Mouse (Mus musculus) embryonic facial prominence, embryonic 10.5 days (tissue): ENCODE measurements at regions not wholly inside any gene's neighbourhood (a gene's known extent, or its start where the extent isn't known, plus 50 kb on each side); places are given as distances from the start of the nearest gene placed in this dataset.

Experiments used
- DNase-seq: peaks from one replicate; pipeline ENCODE4 v3.0.0-alpha.2; 2017; ENCODE audit warnings: low spot score
- H3K27ac ChIP-seq: fragments of 300-500 bp; sonication (generic); replicated peaks from 2 replicates; pipeline ENCODE4 v1.5.1; 2016; ENCODE audit warnings: mild to moderate bottlenecking
- H3K27me3 ChIP-seq: fragments of 300-500 bp; sonication (generic); replicated peaks from 2 replicates; pipeline ENCODE4 v1.6.1; 2016; ENCODE audit warnings: low read depth, mild to moderate bottlenecking; ENCODE audit not compliant: poor library complexity, severe bottlenecking
- H3K36me3 ChIP-seq: fragments of 300-500 bp; sonication (generic); replicated peaks from 2 replicates; pipeline ENCODE4 v1.6.1; 2016; ENCODE audit warnings: mild to moderate bottlenecking, moderate library complexity
- H3K4me1 ChIP-seq: fragments of 300-500 bp; sonication (generic); 2 replicates; pipeline ENCODE4 v1.6.1; 2016
- H3K4me3 ChIP-seq: fragments of 300-500 bp; sonication (generic); 2 replicates; pipeline ENCODE4 v1.5.1; 2016; ENCODE audit warnings: mild to moderate bottlenecking, moderate library complexity
- H3K9me3 ChIP-seq: fragments of 300-500 bp; sonication (generic); 2 replicates; pipeline ENCODE4 v1.6.1; 2016; ENCODE audit warnings: mild to moderate bottlenecking
- WGBS: fragments of 180-500 bp; shearing (Covaris S2); methylation state at CpG from one replicate; pipeline ENCODE4 v1.1.7; 2016; 5-methylcytosine and 5-hydroxymethylcytosine counted together

- Histone ChIP-seq H3K4me1 (no peaks in the 10 kb centered on the region), H3K27ac (no peak overlapping the region), H3K4me3 (no peak overlapping the region), H3K27me3 (no peaks in the 10 kb centered on the region), H3K36me3 (no peaks in the 10 kb centered on the region), H3K9me3 (no peaks in the 10 kb centered on the region)
- WGBS: 79% methylated on average over 8 of the region's 8 CpGs
- DNase-seq: no peak
Measured at GRCm38 (mm10) chr10:91734691-91735090, 553.6 kb upstream of the Tmpo start.

- Histone ChIP-seq H3K4me3 (no peak overlapping the region), H3K27ac (no peak overlapping the region), H3K27me3 (no peaks in the 10 kb centered on the region), H3K4me1 (no peaks in the 10 kb centered on the region), H3K36me3 (no peaks in the 10 kb centered on the region), H3K9me3 (no peaks in the 10 kb centered on the region)
- WGBS: 84% methylated on average over 9 of the region's 9 CpGs
- no peak for DNase-seq
Measured at GRCm38 (mm10) chr10:91732007-91732589, 551.0 kb upstream of the Tmpo start.

- Histone ChIP-seq H3K27ac (no peak overlapping the region), H3K4me1 (no peaks in the 10 kb centered on the region), H3K36me3 (no peaks in the 10 kb centered on the region), H3K27me3 (no peaks in the 10 kb centered on the region), H3K9me3 (no peaks in the 10 kb centered on the region), H3K4me3 (no peak overlapping the region)
- WGBS: 86% methylated on average over 6 of the region's 6 CpGs
- no peak for DNase-seq
Measured at GRCm38 (mm10) chr10:91730062-91730461, 548.9 kb upstream of the Tmpo start.

- Histone ChIP-seq H3K9me3 (no peaks in the 10 kb centered on the region), H3K27ac (no peak overlapping the region), H3K4me3 (no peak overlapping the region), H3K4me1 (no peaks in the 10 kb centered on the region), H3K36me3 (no peaks in the 10 kb centered on the region), H3K27me3 (no peaks in the 10 kb centered on the region)
- DNase-seq: no peak
- WGBS: 91% methylated on average over 9 of the region's 9 CpGs
Measured at GRCm38 (mm10) chr10:91719561-91720371, 538.7 kb upstream of the Tmpo start.

- no peak overlapping the region for H3K4me3 ChIP-seq
- WGBS: 91% methylated on average over 7 of the region's 7 CpGs
- no peaks in the 10 kb centered on the region for H3K27me3 ChIP-seq
- H3K36me3 ChIP-seq: no peaks in the 10 kb centered on the region
- H3K4me1 ChIP-seq: no peaks in the 10 kb centered on the region
- DNase-seq: no peak
- H3K9me3 ChIP-seq: no peaks in the 10 kb centered on the region
- H3K27ac ChIP-seq: no peak overlapping the region
Measured at GRCm38 (mm10) chr10:91716604-91717003, 535.5 kb upstream of the Tmpo start.

- 87% methylated on average over 3 of the region's 3 CpGs for WGBS
- H3K9me3 ChIP-seq: no peaks in the 10 kb centered on the region
- no peak for DNase-seq
- no peaks in the 10 kb centered on the region for H3K27me3 ChIP-seq
- no peaks in the 10 kb centered on the region for H3K36me3 ChIP-seq
- H3K4me1 ChIP-seq: no peaks in the 10 kb centered on the region
- H3K27ac ChIP-seq: no peak overlapping the region
- H3K4me3 ChIP-seq: no peak overlapping the region
Measured at GRCm38 (mm10) chr10:91714648-91715047, 533.5 kb upstream of the Tmpo start.

- H3K9me3 ChIP-seq: no peaks in the 10 kb centered on the region
- no peak overlapping the region for H3K27ac ChIP-seq
- 31% methylated on average over 7 of the region's 7 CpGs for WGBS
- no peak overlapping the region for H3K4me3 ChIP-seq
- no peaks in the 10 kb centered on the region for H3K27me3 ChIP-seq
- H3K36me3 ChIP-seq: no peaks in the 10 kb centered on the region
- no peak for DNase-seq
- H3K4me1 ChIP-seq: no peaks in the 10 kb centered on the region
Measured at GRCm38 (mm10) chr10:91713529-91713928, 532.4 kb upstream of the Tmpo start.

- Histone ChIP-seq H3K36me3 (no peaks in the 10 kb centered on the region), H3K27ac (no peak overlapping the region), H3K9me3 (no peaks in the 10 kb centered on the region), H3K4me1 (no peaks in the 10 kb centered on the region), H3K4me3 (no peak overlapping the region), H3K27me3 (no peaks in the 10 kb centered on the region)
- DNase-seq: no peak
- WGBS: 95% methylated on average over 3 of the region's 3 CpGs
Measured at GRCm38 (mm10) chr10:91706816-91707215, 525.7 kb upstream of the Tmpo start.

GRCm38 (mm10) chr10:91704751-91705150, 523.6 kb upstream of the Tmpo start:
- Histone ChIP-seq H3K36me3 (no peaks in the 10 kb centered on the region), H3K4me1 (no peaks in the 10 kb centered on the region), H3K27ac (no peak overlapping the region), H3K4me3 (no peak overlapping the region), H3K9me3 (no peaks in the 10 kb centered on the region), H3K27me3 (no peaks in the 10 kb centered on the region)
- 65% methylated on average over 3 of the region's 3 CpGs for WGBS
- no peak for DNase-seq

- H3K9me3 ChIP-seq: no peaks in the 10 kb centered on the region
- H3K4me3 ChIP-seq: no peak overlapping the region
- H3K36me3 ChIP-seq: no peaks in the 10 kb centered on the region
- H3K4me1 ChIP-seq: no peaks in the 10 kb centered on the region
- 84% methylated on average over 3 of the region's 3 CpGs for WGBS
- no peak overlapping the region for H3K27ac ChIP-seq
- DNase-seq: no peak
- H3K27me3 ChIP-seq: no peaks in the 10 kb centered on the region
Measured at GRCm38 (mm10) chr10:91701822-91702221, 520.7 kb upstream of the Tmpo start.

- H3K27ac ChIP-seq: no peak overlapping the region
- H3K36me3 ChIP-seq: no peaks in the 10 kb centered on the region
- WGBS: 66% methylated on average over 8 of the region's 8 CpGs
- H3K27me3 ChIP-seq: no peaks in the 10 kb centered on the region
- H3K4me3 ChIP-seq: no peak overlapping the region
- H3K9me3 ChIP-seq: no peaks in the 10 kb centered on the region
- no peak for DNase-seq
- peaks cover 9% of the 10 kb centered on the region; the same call in 1 of the 2 replicates for H3K4me1 ChIP-seq
Measured at GRCm38 (mm10) chr10:91686082-91686618, 505.0 kb upstream of the Tmpo start.

GRCm38 (mm10) chr10:91685164-91686027, 504.3 kb upstream of the Tmpo start:
- WGBS: 58% methylated on average over 8 of the region's 8 CpGs
- no peak overlapping the region for H3K4me3 ChIP-seq

More at GRCm38 (mm10) chr10:91685164-91686027, 504.3 kb upstream of the Tmpo start:
- H3K27ac ChIP-seq: no peak overlapping the region
- H3K27me3 ChIP-seq: no peaks in the 10 kb centered on the region
- H3K36me3 ChIP-seq: no peaks in the 10 kb centered on the region
- H3K4me1 ChIP-seq: peaks cover 9% of the 10 kb centered on the region; the same call in 1 of the 2 replicates
- H3K9me3 ChIP-seq: no peaks in the 10 kb centered on the region
- DNase-seq: no peak
